28 mouse cellular contexts compared by ENCODE assay signal in genomic region chr12:105844406-105844805, GRCm38 (mm10). TPM values are rescaled to one million over a fixed set of nuclear protein-coding genes. Genes with fewer than 3 reads are reported as not detected.
DNase-seq lines count a peak whose midpoint lies in the region; ATAC-seq lines count a peak whose summit lies in the region.
"Had no signal": no experiment of that assay in that cellular context is flagged by ENCODE, and none has a peak within 500 bp of the region (broad histone marks: within the 10 kb centered on the region; RNA-seq: fewer than 3 reads in every experiment).

No protein-coding gene starts in this region.

- 90% methylated on average over 4 of the region's 4 CpGs for WGBS in forebrain, embryonic 11.5 days
- WGBS in forebrain, embryonic 12.5 days, result 97% methylated on average over 4 of the region's 4 CpGs
- WGBS in hindbrain, embryonic 14.5 days, result 94% methylated on average over 4 of the region's 4 CpGs

- peaks cover 13% of the 10 kb centered on the region; the same call in 1 of the 2 replicates for H3K36me3 ChIP-seq in forebrain, embryonic 11.5 days (ENCODE audit: control insufficient read depth, insufficient read depth, low read length)
- peaks cover 22% of the 10 kb centered on the region for H3K36me3 ChIP-seq in forebrain, embryonic 12.5 days (replicated peaks)
- H3K36me3 ChIP-seq in hindbrain, embryonic 14.5 days (replicated peaks; ENCODE audit: control insufficient read depth, insufficient read depth), result peaks cover 10% of the 10 kb centered on the region
- H3K36me3 ChIP-seq: hindbrain, embryonic 15.5 days had no signal

- DNase-seq in forebrain, embryonic 11.5 days (ENCODE audit: low spot score), result peak; percentile 16
- peak; percentile 14 for DNase-seq in heart, adult 8-10 months (ENCODE audit: low spot score)
- no peak for DNase-seq in heart, postnatal 25 days (ENCODE audit: low spot score)
- DNase-seq in adrenal gland, adult 18-20 months (ENCODE audit: low spot score in 2 of 2), result peak; percentile 45 to 60
- peak; percentile 79 for DNase-seq in adrenal gland, postnatal 25 days
- no peak for DNase-seq in testis, postnatal 14 days (ENCODE audit: low spot score)
- DNase-seq in hindbrain, embryonic 14.5 days (ENCODE audit: low spot score), result no peak
- DNase-seq: cerebellum, adult 11-12 months; cerebellum, adult 9-11 months; embryo, embryonic 11 days; kidney, adult 18-20 months; kidney, postnatal 25 days; lung, postnatal 4 days; right cerebral cortex, postnatal 4 days; thymus, adult 2 months; thymus, postnatal 36 days had no signal

- ATAC-seq in forebrain, embryonic 11.5 days (replicated peaks; ENCODE audit: low FRiP score), result no peak
- ATAC-seq in forebrain, embryonic 12.5 days (ENCODE audit: low FRiP score), result no peak
- ATAC-seq in hindbrain, embryonic 14.5 days (ENCODE audit: low FRiP score), result no peak
- ATAC-seq: midbrain, embryonic 13.5 days had no signal

- no peaks in the 10 kb centered on the region for H3K27me3 ChIP-seq in forebrain, embryonic 11.5 days (ENCODE audit: control insufficient read depth, insufficient read depth, low read length)
- no peaks in the 10 kb centered on the region for H3K27me3 ChIP-seq in forebrain, embryonic 12.5 days
- H3K27me3 ChIP-seq in hindbrain, embryonic 14.5 days (ENCODE audit: control insufficient read depth, insufficient read depth, low read length), result no peaks in the 10 kb centered on the region
- H3K27me3 ChIP-seq: embryonic facial prominence, embryonic 13.5 days; heart, embryonic 12.5 days; hindbrain, embryonic 15.5 days; kidney, embryonic 15.5 days; limb, embryonic 13.5 days; lung, embryonic 15.5 days; megakaryocyte, embryonic 14.5 days; midbrain, embryonic 13.5 days had no signal

- no peak overlapping the region for H3K4me3 ChIP-seq in forebrain, embryonic 11.5 days (ENCODE audit: low read depth, low read length)
- H3K4me3 ChIP-seq in forebrain, embryonic 12.5 days (replicated peaks), result no peak overlapping the region
- H3K4me3 ChIP-seq in hindbrain, embryonic 14.5 days (replicated peaks; ENCODE audit: low read length), result no peak overlapping the region
- H3K4me3 ChIP-seq: embryonic facial prominence, embryonic 13.5 days; forebrain, embryonic 10.5 days; heart, embryonic 12.5 days; hindbrain, embryonic 15.5 days; kidney, embryonic 15.5 days; limb, embryonic 13.5 days; lung, embryonic 15.5 days; megakaryocyte, embryonic 14.5 days; midbrain, embryonic 13.5 days had no signal

- no peak overlapping the region for H3K27ac ChIP-seq in forebrain, embryonic 11.5 days (ENCODE audit: low read depth, low read length)
- no peak overlapping the region for H3K27ac ChIP-seq in forebrain, embryonic 12.5 days
- no peak overlapping the region for H3K27ac ChIP-seq in hindbrain, embryonic 14.5 days
- H3K27ac ChIP-seq: embryonic facial prominence, embryonic 13.5 days; forebrain, embryonic 10.5 days; hindbrain, embryonic 15.5 days; kidney, embryonic 15.5 days; limb, embryonic 13.5 days; lung, embryonic 15.5 days; midbrain, embryonic 13.5 days; stomach, postnatal 0 days had no signal

- no peak overlapping the region for H3K9ac ChIP-seq in forebrain, embryonic 11.5 days (ENCODE audit: low read length)
- no peak overlapping the region for H3K9ac ChIP-seq in forebrain, embryonic 12.5 days
- H3K9ac ChIP-seq in hindbrain, embryonic 14.5 days, result no peak overlapping the region
- H3K9ac ChIP-seq: embryonic facial prominence, embryonic 13.5 days; heart, embryonic 12.5 days; hindbrain, embryonic 15.5 days; kidney, embryonic 15.5 days; limb, embryonic 13.5 days; lung, embryonic 15.5 days; midbrain, embryonic 13.5 days had no signal

- no peaks in the 10 kb centered on the region for H3K9me3 ChIP-seq in forebrain, embryonic 11.5 days (ENCODE audit: control insufficient read depth, low read length)
- H3K9me3 ChIP-seq in forebrain, embryonic 12.5 days, result 0 out of 2 replicates have a peak, but pooled peaks cover 6% of the 10 kb centered on the region
- no peaks in the 10 kb centered on the region for H3K9me3 ChIP-seq in hindbrain, embryonic 14.5 days (ENCODE audit: control insufficient read depth, low read length)
- H3K9me3 ChIP-seq: embryonic facial prominence, embryonic 13.5 days; forebrain, embryonic 10.5 days; heart, embryonic 12.5 days; hindbrain, embryonic 15.5 days; kidney, embryonic 15.5 days; limb, embryonic 13.5 days; lung, embryonic 15.5 days; megakaryocyte, embryonic 14.5 days; midbrain, embryonic 13.5 days had no signal

- H3K4me2 ChIP-seq in forebrain, embryonic 11.5 days (ENCODE audit: low read depth, low read length, severe bottlenecking), result no peak overlapping the region
- no peak overlapping the region for H3K4me2 ChIP-seq in forebrain, embryonic 12.5 days
- no peak overlapping the region for H3K4me2 ChIP-seq in hindbrain, embryonic 14.5 days (replicated peaks)
- H3K4me2 ChIP-seq: embryonic facial prominence, embryonic 13.5 days; heart, embryonic 12.5 days; hindbrain, embryonic 15.5 days; kidney, embryonic 15.5 days; limb, embryonic 13.5 days; liver, embryonic 11.5 days; lung, embryonic 15.5 days; midbrain, embryonic 13.5 days had no signal

- intact Hi-C loops in heart, postnatal 25 days (cut with DNase I), result no loop called here

- H3K4me1 ChIP-seq in forebrain, embryonic 11.5 days (replicated peaks; ENCODE audit: control insufficient read depth, insufficient read depth, low read length), result no peaks in the 10 kb centered on the region
- H3K4me1 ChIP-seq in forebrain, embryonic 12.5 days, result no peaks in the 10 kb centered on the region
- H3K4me1 ChIP-seq in hindbrain, embryonic 14.5 days (replicated peaks; ENCODE audit: control insufficient read depth, insufficient read depth, low read length), result no peaks in the 10 kb centered on the region
- H3K4me1 ChIP-seq: kidney, embryonic 15.5 days; lung, embryonic 15.5 days had no signal

RNA-seq across cellular contexts. Expression of gene Papola, which starts 59.9 kb away (rescaled TPM):
- 222 and 256 TPM in 2 replicates for polyA plus RNA-seq in forebrain, embryonic 11.5 days (2014; fragmentation: Nextera tagmentation; extraction: Ambion mirVana)
- polyA plus RNA-seq in forebrain, embryonic 12.5 days (2016; fragmentation: Nextera tagmentation; extraction: Ambion mirVana), result 326 and 334 TPM in 2 replicates
- total RNA-seq in heart, adult 8-10 months (2022), result 100 to 1,000 TPM; 106 to 123 (median 114) TPM
- total RNA-seq in heart, postnatal 25 days (2021), result 100 to 1,000 TPM; 124 to 133 TPM
- total RNA-seq in adrenal gland, adult 18-20 months (2021), result 100 to 1,000 TPM; 214 to 222 TPM
- total RNA-seq in adrenal gland, postnatal 25 days (2021), result 204 and 207 TPM in 2 replicates
- 129 and 140 TPM in 2 replicates for polyA plus RNA-seq in hindbrain, embryonic 14.5 days (2014; fragmentation: Nextera tagmentation; extraction: Ambion mirVana)

Comparison
In these comparisons a context has a peak if more than half of its experiments do, and no peak if none do; other contexts are left out.
1. DNase-seq: peak in forebrain, embryonic 11.5 days (single experiment), heart, adult 8-10 months (single experiment), adrenal gland, adult 18-20 months (2 of 2) and adrenal gland, postnatal 25 days (single experiment); none in heart, postnatal 25 days (single experiment), testis, postnatal 14 days (single experiment) and hindbrain, embryonic 14.5 days (single experiment).